Mouse (Mus musculus) layer of hippocampus, adult 11-12 months (tissue): ENCODE results near the gene Krt12.
A peak's percentile ranks its signal among the peaks of the same experiment; 100 is the strongest.

Experiments used
- DNase-seq: peaks from one replicate; pipeline ENCODE4 v3.0.0; 2022; ENCODE audit warnings: low spot score

Gene Krt12

GRCm38 (mm10) chr11:99422159-99422558 lies at the start of gene Krt12:
Gene Krt12 (minus strand): TSS chr11:99422259.
- no peak for DNase-seq

- no peak for DNase-seq
Measured at GRCm38 (mm10) chr11:99469228-99469627, 47.2 kb upstream of the Krt12 start.

- DNase-seq: no peak
Measured at GRCm38 (mm10) chr11:99468566-99468965, 46.5 kb upstream of the Krt12 start.

- DNase-seq: no peak
Measured at GRCm38 (mm10) chr11:99466316-99466715, 44.3 kb upstream of the Krt12 start.

- DNase-seq: peak; percentile 88
Measured at GRCm38 (mm10) chr11:99464836-99465235, 42.8 kb upstream of the Krt12 start.

- peak; percentile 76 for DNase-seq
Measured at GRCm38 (mm10) chr11:99463155-99463554, 41.1 kb upstream of the Krt12 start.

GRCm38 (mm10) chr11:99461736-99462135 lies 39.7 kb upstream of the Krt12 start:
- no peak for DNase-seq

GRCm38 (mm10) chr11:99458887-99459286 lies 36.8 kb upstream of the Krt12 start:
- DNase-seq: no peak

- DNase-seq: no peak
Measured at GRCm38 (mm10) chr11:99454759-99455158, 32.7 kb upstream of the Krt12 start.

GRCm38 (mm10) chr11:99454044-99454443 lies 32.0 kb upstream of the Krt12 start:
- no peak for DNase-seq

GRCm38 (mm10) chr11:99448769-99449168 lies 26.7 kb upstream of the Krt12 start:
- DNase-seq: no peak

GRCm38 (mm10) chr11:99441220-99441619 lies 19.2 kb upstream of the Krt12 start:
- DNase-seq: no peak

GRCm38 (mm10) chr11:99439465-99439864 lies 17.4 kb upstream of the Krt12 start:
- no peak for DNase-seq

- no peak for DNase-seq
Measured at GRCm38 (mm10) chr11:99437972-99438371, 15.9 kb upstream of the Krt12 start, which contains the start of gene Krt20. Gene Krt20 (minus strand): TSS chr11:99438150.

GRCm38 (mm10) chr11:99436625-99437024 lies 14.6 kb upstream of the Krt12 start:
- no peak for DNase-seq

GRCm38 (mm10) chr11:99430670-99431069 lies 8.6 kb upstream of the Krt12 start:
- DNase-seq: peak; percentile 18

GRCm38 (mm10) chr11:99420586-99420985 lies 1.5 kb downstream of the Krt12 start:
- no peak for DNase-seq

- DNase-seq: no peak
Measured at GRCm38 (mm10) chr11:99417819-99418218, 4.2 kb downstream of the Krt12 start.

GRCm38 (mm10) chr11:99416902-99417301 lies 5.2 kb downstream of the Krt12 start:
- DNase-seq: peak; percentile 49

- DNase-seq: no peak
Measured at GRCm38 (mm10) chr11:99414463-99415147, 7.5 kb downstream of the Krt12 start.

- DNase-seq: no peak
Measured at GRCm38 (mm10) chr11:99413247-99413646, 8.8 kb downstream of the Krt12 start.

- no peak for DNase-seq
Measured at GRCm38 (mm10) chr11:99406186-99406585, 15.9 kb downstream of the Krt12 start.

GRCm38 (mm10) chr11:99399956-99400549 lies 22.0 kb downstream of the Krt12 start:
- DNase-seq: no peak

- no peak for DNase-seq
Measured at GRCm38 (mm10) chr11:99398832-99399231, 23.2 kb downstream of the Krt12 start.
